ENCODE assay signal across 7 mouse cellular contexts in the genomic region with DNA sequence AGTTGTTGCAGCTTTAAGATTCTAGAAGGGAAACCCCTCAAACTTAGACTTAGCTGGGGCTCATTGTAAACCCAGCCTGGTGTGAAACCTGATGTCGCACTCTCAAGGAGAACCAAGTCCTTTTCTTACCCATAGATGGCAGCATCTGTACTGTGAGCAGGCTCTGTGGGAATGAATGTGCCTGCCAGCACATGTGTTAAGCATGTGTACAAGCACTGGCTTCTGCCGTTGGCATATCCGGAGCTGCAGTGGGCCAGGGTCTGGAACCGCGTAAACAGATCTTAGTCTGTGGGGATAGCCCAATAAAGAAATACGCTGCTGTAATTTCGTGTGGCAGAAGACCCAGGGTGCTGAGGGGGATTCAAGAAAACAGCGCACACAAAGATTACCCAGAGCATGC. TPM values are rescaled to one million over a fixed set of nuclear protein-coding genes. Genes with fewer than 3 reads are reported as not detected.
A peak's percentile ranks its signal among the peaks of the same experiment; 100 is the strongest.
DNase-seq lines count a peak whose midpoint lies in the region; ATAC-seq and TF ChIP-seq lines count a peak whose summit lies in the region.

No protein-coding gene starts in this region.

- peak; percentile 47 to 50 for DNase-seq in B cell, adult 2 months
- peak; percentile 87 for DNase-seq in heart, postnatal 0 days (ENCODE audit: low spot score)
- DNase-seq in left cerebral cortex, adult 2 months (ENCODE audit: extremely low spot score in 1 of 2, low spot score in 2 of 2): no peak
- peak; percentile 72 for DNase-seq in thymus, postnatal 14 days

- H3K9me3 ChIP-seq in embryonic facial prominence, embryonic 13.5 days: no peaks in the 10 kb centered on the region
- no peaks in the 10 kb centered on the region for H3K9me3 ChIP-seq in heart, postnatal 0 days (replicated peaks; ENCODE audit: control insufficient read depth, low read length)
- H3K9me3 ChIP-seq in midbrain, embryonic 16.5 days (replicated peaks; ENCODE audit: control insufficient read depth, low read length, poor library complexity, severe bottlenecking): no peaks in the 10 kb centered on the region

- H3K9ac ChIP-seq in embryonic facial prominence, embryonic 13.5 days: peak overlapping the region; percentile 51; the same call in 1 of the 2 replicates
- H3K9ac ChIP-seq in heart, postnatal 0 days (replicated peaks; ENCODE audit: low read depth, low read length): no peak overlapping the region
- no peak overlapping the region for H3K9ac ChIP-seq in midbrain, embryonic 16.5 days (ENCODE audit: low read depth, low read length)

- H3K27ac ChIP-seq in embryonic facial prominence, embryonic 13.5 days: peak overlapping the region; percentile 91
- H3K27ac ChIP-seq in heart, postnatal 0 days (ENCODE audit: low read depth): peak overlapping the region; percentile 52
- no peak overlapping the region; the same call in 1 of the 2 replicates for H3K27ac ChIP-seq in left cerebral cortex, adult 2 months
- no peak overlapping the region for H3K27ac ChIP-seq in midbrain, embryonic 16.5 days (ENCODE audit: low read length)

- 0 out of 2 replicates have a peak, but pooled peaks have one; percentile 38 for TF ChIP-seq EP300 in heart, postnatal 0 days (IDR thresholded peaks at IDR 0.05; ENCODE audit: low read depth)

- H3K27me3 ChIP-seq in embryonic facial prominence, embryonic 13.5 days: no peaks in the 10 kb centered on the region
- no peaks in the 10 kb centered on the region for H3K27me3 ChIP-seq in heart, postnatal 0 days (ENCODE audit: control insufficient read depth, insufficient read depth, low read length)
- H3K27me3 ChIP-seq in midbrain, embryonic 16.5 days (ENCODE audit: control insufficient read depth, insufficient read depth, low read depth, low read length): no peaks in the 10 kb centered on the region

- H3K4me3 ChIP-seq in embryonic facial prominence, embryonic 13.5 days: 0 out of 2 replicates have a peak overlapping the region, but pooled peaks have one; percentile 3
- 0 out of 2 replicates have a peak overlapping the region, but pooled peaks have one; percentile 8 for H3K4me3 ChIP-seq in heart, postnatal 0 days (ENCODE audit: low read depth, low read length)
- no peak overlapping the region for H3K4me3 ChIP-seq in left cerebral cortex, adult 2 months
- no peak overlapping the region for H3K4me3 ChIP-seq in midbrain, embryonic 16.5 days (ENCODE audit: low read depth, low read length)

- WGBS in embryonic facial prominence, embryonic 13.5 days: 9% methylated on average over 8 of the region's 8 CpGs
- 31% methylated on average over 8 of the region's 8 CpGs for WGBS in heart, postnatal 0 days
- 51% methylated on average over 8 of the region's 8 CpGs for WGBS in midbrain, embryonic 16.5 days

- intact Hi-C loops in left cerebral cortex, adult 2 months (cut with DNase I): no loop called here

- peak; percentile 87 for ATAC-seq in CD4-positive, CD25-positive, alpha-beta regulatory T cell, adult 4 months
- ATAC-seq in embryonic facial prominence, embryonic 13.5 days (ENCODE audit: insufficient number of reproducible peaks, insufficient read depth, low FRiP score, low TSS enrichment, low read depth): peak; percentile 75
- peak; percentile 66 for ATAC-seq in heart, postnatal 0 days (ENCODE audit: insufficient read depth, low read depth)
- peak; percentile 79 for ATAC-seq in midbrain, embryonic 16.5 days

- H3K4me2 ChIP-seq in embryonic facial prominence, embryonic 13.5 days: peak overlapping the region; percentile 47
- peak overlapping the region; percentile 34; the same call in 1 of the 2 replicates for H3K4me2 ChIP-seq in heart, postnatal 0 days (ENCODE audit: low read depth, low read length)
- no peak overlapping the region for H3K4me2 ChIP-seq in midbrain, embryonic 16.5 days (ENCODE audit: low read length)

- H3K4me1 ChIP-seq in embryonic facial prominence, embryonic 13.5 days: peaks cover 82% of the 10 kb centered on the region
- H3K4me1 ChIP-seq in heart, postnatal 0 days (ENCODE audit: control insufficient read depth, insufficient read depth): peaks cover 49% of the 10 kb centered on the region
- no peaks in the 10 kb centered on the region for H3K4me1 ChIP-seq in midbrain, embryonic 16.5 days (ENCODE audit: control insufficient read depth, insufficient read depth, low read length)

- peak; percentile 84 for TF ChIP-seq CTCF in heart, postnatal 0 days (IDR thresholded peaks at IDR 0.05; ENCODE audit: low read depth)
- TF ChIP-seq CTCF in left cerebral cortex, adult 2 months (IDR thresholded peaks at IDR 0.05): peak; percentile 71

- no peaks in the 10 kb centered on the region for H3K36me3 ChIP-seq in embryonic facial prominence, embryonic 13.5 days
- no peaks in the 10 kb centered on the region for H3K36me3 ChIP-seq in heart, postnatal 0 days (replicated peaks; ENCODE audit: control insufficient read depth, insufficient read depth, low read length)
- no peaks in the 10 kb centered on the region for H3K36me3 ChIP-seq in midbrain, embryonic 16.5 days (ENCODE audit: control insufficient read depth, insufficient read depth, low read length)

RNA-seq across cellular contexts. Expression of a gene that starts 9.1 kb away (rescaled TPM):
- polyA plus RNA-seq in CD4-positive, CD25-positive, alpha-beta regulatory T cell, adult 4 months (2017; shearing (Covaris generic)): 10 to 100 TPM; 27.3 to 33.1 TPM
- polyA plus RNA-seq in embryonic facial prominence, embryonic 13.5 days (2015; fragmentation: Nextera tagmentation; extraction: Ambion mirVana): 176 and 188 TPM in 2 replicates
- 454 and 460 TPM in 2 replicates for total RNA-seq in heart, postnatal 0 days (2014; rRNA removed; ENCODE audit: low replicate concordance)
- 255 and 259 TPM in 2 replicates for polyA plus RNA-seq in heart, postnatal 0 days (2015; fragmentation: Nextera tagmentation; extraction: Ambion mirVana)
- 10 to 100 TPM; 37.6 to 38.2 TPM for total RNA-seq in left cerebral cortex, adult 2 months (2021)
- polyA plus RNA-seq in midbrain, embryonic 16.5 days (2015; fragmentation: Nextera tagmentation; extraction: Ambion mirVana): 18.0 and 20.5 TPM in 2 replicates

Comparison
In these comparisons a context has a peak if more than half of its experiments do, and no peak if none do; other contexts are left out.
1. DNase-seq: peak in B cell, adult 2 months (2 of 2), heart, postnatal 0 days (single experiment) and thymus, postnatal 14 days (single experiment); none in left cerebral cortex, adult 2 months (0 of 2).
2. H3K27ac ChIP-seq: peak in embryonic facial prominence, embryonic 13.5 days (single experiment) and heart, postnatal 0 days (single experiment); none in left cerebral cortex, adult 2 months (single experiment) and midbrain, embryonic 16.5 days (single experiment).
3. H3K4me3 ChIP-seq: peak in embryonic facial prominence, embryonic 13.5 days (single experiment) and heart, postnatal 0 days (single experiment); none in left cerebral cortex, adult 2 months (single experiment) and midbrain, embryonic 16.5 days (single experiment).
4. Peak in every context shown above with its lines, with median percentiles within 50 percentile points of each other: ATAC-seq.